Mouse (Mus musculus) urinary bladder, adult 2 months (tissue): ENCODE results near the gene Spire2. TPM values are rescaled to one million over a fixed set of nuclear protein-coding genes. Genes with fewer than 3 reads are reported as not detected.
"Not testable (repeated sequence)": the region's sequence is repeated elsewhere in the genome, so short reads cannot be mapped to it uniquely, and the experiment has no call there.

Source experiments
- DNase-seq: peaks from one replicate; pipeline ENCODE4 v3.0.0; 2022; ENCODE audit warnings: low spot score
- polyA plus RNA-seq: library from polyadenylated mRNA; depleted of rRNA; stranded (reverse); fragments of >200 nt; gene quantifications from 2 replicates; pipeline ENCODE4 v1.2.3, GENCODE M21; 2012; rRNA removed

Spire2 gene
- 4.8 and 5.3 TPM in 2 replicates for polyA plus RNA-seq

DNA sequence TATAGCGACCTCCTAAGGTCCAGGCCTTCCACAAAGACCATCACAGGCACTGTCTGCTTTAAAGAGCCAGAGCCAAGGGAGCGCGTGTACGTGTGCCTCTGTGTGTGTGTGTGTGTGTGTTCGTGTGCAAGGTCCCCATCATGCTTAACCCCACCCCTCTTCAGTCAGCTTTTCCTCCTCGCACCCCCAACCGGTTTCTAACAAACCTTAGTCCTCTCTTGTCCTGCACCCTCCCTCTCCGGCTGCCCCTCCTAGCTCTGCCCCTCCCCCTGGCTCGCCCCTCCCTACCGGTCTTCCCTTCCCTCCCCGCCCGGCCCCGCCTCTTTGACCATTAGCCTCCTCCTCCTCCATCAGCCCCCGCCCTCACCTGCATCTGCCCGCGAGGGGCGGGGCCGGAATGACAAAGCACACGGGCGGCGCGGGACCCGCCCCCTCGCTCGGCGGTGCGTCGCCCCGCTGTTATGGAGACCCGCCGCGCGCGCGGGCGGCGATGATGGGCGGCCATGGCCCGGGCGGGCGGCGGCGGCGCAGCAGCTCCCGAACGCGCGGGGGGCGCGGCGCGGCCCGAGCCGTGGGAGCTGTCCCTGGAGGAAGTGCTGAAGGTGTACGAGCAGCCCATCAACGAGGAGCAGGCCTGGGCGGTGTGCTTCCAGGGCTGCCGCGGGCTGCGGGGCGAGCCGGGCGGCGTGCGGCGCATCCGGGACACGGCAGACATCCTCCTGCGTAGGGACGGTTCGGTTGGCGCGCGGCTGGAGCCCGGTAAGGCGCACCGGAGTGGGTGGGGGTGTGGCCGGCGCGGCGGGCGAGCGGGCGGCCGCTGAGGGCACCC lies at the start of gene Spire2:
Gene Spire2 (plus strand): TSS at position 452 of the 829 bp plus-strand sequence.
- peak; percentile 57 for DNase-seq

DNA sequence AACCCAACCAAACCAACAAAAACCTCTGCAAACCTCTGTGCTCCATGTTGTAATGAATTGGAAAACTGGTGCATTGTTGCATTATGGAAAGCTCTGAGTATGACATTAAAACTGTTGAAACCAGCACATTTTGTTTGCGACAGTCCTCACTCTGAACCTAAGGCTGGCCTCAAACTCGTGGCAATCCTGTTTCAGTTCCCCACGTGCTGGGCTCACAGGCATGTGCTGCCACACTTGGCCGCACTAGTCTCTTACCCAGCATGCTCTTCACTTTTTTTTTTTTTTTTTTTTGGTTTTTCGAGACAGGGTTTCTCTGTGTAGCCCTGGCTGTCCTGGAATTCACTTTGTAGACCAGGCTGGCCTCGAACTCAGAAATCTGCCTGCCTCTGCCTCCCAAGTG lies 49.5 kb upstream of the Spire2 start:
- not testable (repeated sequence) for DNase-seq

DNA sequence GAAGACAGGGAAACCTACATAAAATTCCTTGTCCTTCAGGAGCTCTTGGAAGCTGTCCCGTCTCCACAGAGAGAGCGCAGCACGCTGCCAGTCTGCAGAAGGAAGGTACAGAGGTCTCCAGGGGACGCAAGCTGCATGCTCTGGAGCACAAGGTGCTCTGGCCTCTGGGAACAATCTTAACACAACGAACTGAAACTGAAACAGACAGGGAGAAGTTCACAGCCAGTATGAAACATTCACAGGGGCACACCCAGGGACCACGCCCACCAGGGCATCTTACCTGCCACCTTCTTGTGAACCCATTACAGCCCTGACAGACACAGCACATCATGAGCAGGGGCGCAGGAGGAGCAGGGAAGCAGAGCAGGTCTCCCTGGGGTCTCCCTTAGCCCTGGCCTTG lies 48.5 kb upstream of the Spire2 start:
- no peak for DNase-seq

DNA sequence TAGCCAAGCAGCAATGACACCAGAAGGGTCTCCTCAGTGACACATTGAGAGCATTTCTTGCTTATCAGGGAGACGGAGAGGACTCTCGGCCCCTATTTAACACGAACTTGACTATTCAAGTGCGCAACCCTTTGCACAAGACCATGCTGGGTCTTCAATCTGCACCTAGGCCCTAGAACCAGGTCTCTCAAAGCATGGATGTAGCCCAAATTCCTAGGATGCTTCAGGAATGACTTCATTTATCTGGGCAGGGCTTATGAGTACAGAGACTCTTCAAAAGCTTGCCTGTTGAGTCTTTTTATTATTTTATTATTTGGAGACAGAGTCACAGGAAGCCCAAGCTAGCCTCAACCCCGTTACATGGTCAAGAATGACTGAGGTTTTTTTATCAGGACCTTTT lies 48.0 kb upstream of the Spire2 start:
- DNase-seq, result no peak

DNA sequence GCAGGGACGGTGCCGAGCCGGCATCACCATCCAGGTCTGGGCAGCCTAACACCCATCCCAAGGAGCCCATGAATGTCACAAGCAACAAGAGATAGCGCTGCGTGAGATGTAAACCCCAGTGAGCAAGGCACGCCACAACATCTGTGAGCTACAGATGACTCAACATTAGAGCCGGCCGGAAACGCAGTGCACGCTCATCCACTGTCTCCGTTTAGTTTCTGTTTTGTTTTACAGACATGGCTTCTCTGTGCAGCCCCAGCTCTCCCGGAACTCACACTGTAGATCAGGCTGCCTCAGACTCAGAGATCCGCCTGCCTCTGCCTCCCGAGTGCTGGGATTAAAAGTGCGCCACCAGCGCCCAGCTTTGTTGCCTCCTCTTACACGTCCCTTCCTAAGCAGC lies 45.2 kb upstream of the Spire2 start:
- no peak for DNase-seq

DNA sequence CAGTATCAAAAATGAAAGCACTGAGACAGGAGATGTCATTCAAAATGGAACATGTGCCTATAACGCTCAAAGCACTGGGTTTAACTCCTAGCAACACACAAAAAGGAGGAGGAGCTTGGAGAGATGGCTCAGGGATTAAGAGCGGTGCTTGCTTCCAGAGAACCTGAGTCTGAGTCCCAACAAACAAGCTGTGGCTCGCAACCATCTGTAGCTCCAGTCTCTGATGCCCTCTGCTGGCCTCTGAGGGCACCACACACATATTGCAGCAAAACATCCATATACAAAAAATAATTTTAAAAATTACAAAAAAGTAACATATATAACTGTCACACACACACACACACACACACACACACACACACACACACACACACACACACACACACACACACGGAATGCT lies 42.3 kb upstream of the Spire2 start:
- DNase-seq, result no peak

DNA sequence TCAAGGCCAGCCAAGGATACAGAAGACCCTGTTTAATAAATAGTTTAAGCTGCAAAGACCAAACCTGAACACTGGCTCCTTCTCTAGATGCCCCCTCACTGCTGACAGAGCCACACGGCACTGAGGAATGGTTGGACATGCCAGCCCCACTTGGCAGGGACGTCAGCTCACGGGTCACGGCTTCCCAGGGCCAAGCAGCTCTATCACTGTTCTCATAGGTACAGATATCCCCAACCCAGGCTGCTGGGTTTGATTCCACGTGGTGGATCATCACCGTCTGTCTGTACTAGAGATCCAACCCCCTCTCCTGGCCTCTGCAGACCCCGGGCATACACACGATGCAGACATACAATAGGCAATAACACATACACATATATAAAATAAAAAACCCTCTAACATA lies 41.8 kb upstream of the Spire2 start:
- DNase-seq, result no peak

DNA sequence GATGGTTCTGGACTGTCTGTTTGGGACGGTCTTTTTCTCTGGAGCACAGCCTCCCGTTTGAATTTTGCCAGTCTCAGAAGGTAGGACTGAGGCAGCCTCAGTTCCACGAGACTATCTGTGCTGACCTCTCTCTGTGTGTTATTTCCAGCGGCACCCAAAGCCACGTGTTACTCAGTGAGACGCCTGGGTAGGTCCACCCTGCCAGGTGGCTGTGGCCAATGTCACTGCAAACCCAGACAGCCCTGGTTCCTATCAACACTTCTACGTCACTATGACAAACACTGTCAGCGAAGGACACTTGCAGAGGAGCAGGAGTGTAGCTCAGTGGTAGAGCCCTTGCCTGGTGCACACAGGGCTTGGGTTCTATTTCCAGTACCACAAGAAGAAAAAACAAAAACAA lies 40.8 kb upstream of the Spire2 start:
- DNase-seq, result no peak

DNA sequence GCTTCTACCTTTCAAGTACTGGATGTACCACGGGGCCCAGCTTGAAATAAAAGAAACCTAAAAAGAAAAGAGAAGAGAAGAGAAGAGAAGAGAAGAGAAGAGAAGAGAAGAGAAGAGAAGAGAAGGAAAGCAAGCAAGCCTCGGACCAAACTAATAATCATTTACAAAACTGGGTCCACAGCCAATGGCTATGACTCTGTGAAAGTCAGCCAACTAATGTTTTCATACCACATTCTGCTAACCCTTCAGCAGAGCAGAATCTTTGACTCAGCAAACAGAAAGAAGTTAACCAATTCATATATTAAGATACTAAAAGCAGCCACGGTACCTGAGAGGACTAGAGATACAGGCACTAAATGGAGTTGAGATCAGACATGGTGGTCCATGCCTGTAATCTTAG lies 40.2 kb upstream of the Spire2 start:
- DNase-seq, result no peak

DNA sequence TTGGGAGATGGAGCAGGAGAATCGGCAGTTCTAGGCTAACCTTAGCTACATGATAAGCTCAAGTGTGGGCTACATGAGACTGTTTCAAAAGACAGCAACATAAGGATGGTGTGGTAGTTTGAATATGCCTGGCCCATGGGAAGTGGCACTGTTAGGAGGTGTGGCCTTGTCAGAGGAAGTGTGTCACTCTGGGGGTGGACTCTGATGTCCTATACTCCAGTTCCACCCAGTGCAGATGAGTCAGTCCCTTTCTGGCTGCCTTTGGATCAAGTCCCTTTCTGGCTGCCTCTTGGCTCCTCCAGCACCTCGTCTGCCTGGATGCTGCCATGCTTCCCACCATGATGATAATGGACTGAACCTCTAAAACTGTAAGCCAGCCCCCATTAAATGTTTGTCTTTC lies 39.7 kb upstream of the Spire2 start:
- DNase-seq, result no peak

DNA sequence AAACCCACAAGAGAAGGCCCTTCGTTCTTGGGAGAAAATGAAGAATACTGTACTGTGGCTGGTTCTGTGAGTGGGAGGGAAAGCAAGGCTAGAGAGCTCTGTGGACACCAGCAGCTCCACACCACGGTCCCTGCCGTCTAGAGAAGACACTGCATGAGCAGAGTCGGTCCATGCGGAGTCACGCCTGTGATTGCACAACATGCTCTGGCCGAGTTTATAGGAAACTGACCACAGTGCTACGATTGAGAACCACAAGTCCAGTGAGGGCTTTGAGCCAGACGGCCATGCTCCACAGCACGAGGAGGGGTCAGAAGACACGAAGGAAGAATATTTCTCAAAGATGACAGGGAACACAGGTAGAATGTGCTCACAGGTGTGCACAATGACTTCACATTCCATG lies 34.2 kb upstream of the Spire2 start:
- no peak for DNase-seq

DNA sequence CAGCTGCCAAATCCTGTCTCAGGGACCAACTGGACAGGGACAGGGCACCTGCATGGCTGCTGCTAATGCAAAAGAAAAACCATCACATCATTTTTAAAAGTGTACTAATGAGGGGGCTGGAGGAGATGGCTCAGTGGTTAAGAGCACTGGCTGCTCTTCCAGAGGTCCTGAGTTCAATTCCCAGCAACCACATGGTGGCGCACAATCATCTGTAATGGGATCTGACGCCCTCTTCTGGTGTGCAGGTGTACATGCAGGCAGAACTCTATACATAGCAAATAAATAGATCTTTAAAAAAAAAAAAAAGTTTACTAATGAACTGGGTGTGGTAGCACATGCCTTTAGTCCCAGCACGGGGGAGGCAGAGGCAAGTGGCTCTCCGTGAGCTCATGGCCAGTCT lies 23.8 kb upstream of the Spire2 start:
- DNase-seq, result no peak

DNA sequence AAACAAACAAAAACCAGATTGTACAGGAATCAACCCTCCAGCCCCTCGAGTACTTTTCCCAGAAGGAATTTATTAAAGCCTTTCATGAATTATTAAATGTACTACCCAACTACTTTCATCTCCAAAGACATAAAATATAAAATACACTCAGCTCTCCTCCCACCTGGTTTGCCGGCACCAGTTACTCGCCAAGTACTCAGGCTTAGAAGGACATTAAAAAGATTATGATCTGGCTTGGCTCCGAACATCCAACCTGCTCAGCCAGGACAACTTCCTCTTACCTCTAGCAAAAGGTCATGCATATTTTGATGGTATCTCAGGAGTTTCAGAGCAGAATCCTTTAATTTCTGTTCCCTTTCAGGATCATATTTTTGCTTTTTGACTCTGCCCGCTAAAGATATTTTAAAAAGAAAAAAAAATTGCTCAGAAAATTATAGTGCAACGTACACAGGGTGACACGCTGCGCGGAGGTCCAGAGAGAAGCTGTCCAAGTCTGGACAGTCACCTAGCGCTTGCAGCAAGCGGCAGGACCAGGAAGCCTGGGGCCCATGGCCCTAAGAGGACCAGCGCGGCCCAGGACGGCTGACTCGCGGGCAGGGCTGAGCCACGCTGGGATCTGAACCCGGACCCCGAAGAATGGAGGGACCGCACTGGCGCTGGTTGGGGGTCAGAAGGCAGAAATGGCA lies 14.6 kb upstream of the Spire2 start:
- DNase-seq, result no peak

DNA sequence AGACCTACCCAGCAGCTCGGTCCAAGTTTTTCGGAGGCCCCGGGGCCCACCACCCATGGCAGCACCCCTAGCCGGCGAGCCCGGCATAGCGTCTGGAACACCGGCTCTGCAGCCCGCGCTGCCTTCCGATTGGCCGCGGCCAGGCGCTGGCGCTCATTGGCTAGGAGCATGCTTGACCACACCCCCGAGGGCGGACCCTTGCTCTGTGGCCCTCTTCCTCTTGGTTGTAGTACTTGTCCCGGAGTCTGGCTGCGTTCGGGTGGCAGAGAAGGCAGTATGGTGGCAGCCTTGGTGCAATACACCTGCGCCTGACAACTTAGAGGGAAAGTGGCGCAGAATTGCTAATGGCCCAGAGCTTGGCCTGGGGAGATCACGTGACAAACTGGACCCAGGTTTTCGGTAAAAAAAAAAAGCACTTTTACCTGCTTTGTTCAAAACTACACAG lies 14.0 kb upstream of the Spire2 start, which contains the start of gene Fanca:
Gene Fanca (minus strand): TSS at position 110 of the 445 bp plus-strand sequence.
- DNase-seq, result peak; percentile 78

DNA sequence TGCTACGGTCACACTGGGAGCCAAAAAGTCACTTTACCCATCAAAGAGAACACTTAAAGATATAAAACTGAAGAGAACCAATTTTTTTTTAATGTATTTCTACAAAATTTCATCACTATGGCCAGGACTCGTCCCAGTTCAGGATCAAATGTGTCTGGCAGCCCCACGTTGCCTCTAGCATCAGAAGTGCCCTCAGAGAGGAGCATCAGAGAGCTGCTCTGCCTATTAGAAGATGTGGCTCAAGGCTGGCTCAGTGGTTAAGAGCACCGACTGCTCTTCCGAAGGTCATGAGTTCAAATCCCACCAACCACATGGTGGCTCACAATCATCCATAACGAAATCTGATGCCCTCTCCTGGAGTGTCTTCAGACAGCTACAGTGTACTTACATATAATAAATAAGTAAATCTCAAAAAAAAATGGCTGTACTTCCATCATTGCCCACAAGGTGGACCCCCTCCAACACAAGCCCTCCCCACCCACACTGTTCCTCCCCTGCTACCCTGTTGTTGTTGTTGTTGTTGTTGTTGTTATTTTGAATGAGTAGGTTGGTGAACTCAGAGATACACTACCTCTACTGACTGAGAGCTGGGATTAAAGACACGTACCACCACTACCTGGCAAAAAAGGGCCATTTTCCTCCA lies 12.9 kb upstream of the Spire2 start:
- DNase-seq, result no peak

DNA sequence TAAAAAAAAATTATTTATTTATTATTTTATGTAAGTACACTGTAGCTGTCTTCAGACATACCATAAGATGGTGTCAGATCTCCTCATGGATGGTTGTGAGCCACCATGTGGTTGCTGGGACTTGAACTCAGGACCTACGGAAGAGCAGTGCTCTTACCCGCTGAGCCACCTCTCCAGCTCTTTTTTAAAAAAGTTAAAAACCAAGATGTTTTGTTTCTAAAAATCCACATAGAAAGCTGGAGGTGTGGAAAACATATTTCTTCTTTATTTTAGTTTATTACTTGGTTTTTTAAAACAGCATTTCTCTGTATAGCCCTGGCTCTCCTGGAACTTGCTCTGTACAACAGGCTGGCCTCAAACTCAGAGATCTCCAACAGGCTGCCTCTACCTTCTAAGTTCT lies 4.0 kb upstream of the Spire2 start:
- DNase-seq, result no peak

DNA sequence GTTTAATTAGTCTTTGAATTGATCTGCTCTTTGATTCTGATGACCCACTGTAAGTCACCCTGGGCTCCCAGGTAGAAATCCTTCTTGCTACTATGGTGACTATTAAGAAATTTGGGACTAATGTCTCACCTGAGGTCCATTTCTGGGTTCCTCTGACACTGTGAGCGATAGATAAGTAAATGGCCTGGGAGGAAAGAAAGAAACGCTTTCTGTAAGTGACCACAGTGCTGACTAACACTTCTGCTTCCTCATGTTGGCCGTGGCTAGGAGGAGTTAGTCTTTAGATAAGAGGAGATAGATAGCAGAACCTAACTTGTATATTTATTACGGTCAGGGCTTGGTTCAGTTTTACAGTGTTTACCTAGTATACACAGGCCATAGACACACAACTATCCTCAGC lies 3.2 kb upstream of the Spire2 start:
- no peak for DNase-seq

DNA sequence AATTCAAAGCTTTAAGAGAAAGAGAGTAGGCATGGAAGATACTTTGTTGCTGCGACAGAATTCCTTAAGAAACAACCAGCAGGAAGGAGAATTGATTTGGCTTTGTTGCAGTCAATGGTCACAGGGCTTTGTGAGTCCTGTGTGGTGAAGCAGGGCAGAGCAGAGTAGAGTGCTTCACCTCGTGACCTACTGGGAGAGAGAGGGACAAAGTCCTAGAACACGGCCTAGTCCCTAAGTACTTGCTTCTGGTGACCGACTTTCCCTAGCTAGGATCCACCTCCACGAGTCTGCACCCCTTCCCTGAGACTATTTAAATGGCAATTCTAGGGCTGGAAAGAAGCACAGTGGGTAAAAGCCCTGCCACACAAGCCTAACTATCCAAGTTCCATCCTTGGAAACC lies 2.6 kb upstream of the Spire2 start:
- DNase-seq, result no peak

DNA sequence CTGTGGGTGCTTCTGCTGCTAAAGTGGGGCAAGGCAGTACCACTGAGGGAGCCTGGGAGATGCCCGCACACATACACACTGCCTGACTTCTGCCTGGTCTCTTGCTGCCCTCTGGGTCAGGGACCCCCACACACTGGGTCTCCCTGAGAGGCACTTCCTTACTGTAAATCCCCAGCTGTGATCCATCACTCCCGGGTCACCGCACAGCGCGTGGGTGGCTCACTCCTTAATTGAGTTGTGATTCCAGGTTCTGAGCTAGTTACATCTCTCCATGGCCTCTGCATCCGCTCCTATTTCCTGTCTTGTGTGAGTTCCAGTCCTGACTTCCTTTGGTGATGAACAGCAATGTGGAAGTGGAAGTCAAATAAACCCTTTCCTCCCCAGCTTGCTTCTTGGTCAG lies 1.8 kb upstream of the Spire2 start:
- DNase-seq, result no peak

DNA sequence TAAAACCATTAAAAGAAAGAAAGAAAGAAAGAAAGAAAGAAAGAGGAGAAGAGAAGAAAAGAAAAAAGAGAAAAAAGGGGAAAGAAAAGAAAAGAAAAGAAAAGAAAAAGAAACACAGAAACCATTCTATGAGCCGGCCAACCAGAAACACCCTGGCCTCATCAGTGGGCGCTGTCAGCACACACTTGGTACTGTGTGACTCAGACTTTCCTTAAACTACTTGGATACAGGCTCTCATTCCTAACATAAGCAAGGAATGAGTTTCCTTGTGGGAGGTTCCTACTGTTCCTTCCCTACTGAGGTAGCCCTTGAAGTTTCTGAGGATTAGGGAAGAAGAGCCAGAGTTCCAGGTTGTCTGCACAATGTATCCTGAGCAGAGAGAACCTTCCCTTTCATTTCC lies 1.2 kb upstream of the Spire2 start:
- no peak for DNase-seq

DNA sequence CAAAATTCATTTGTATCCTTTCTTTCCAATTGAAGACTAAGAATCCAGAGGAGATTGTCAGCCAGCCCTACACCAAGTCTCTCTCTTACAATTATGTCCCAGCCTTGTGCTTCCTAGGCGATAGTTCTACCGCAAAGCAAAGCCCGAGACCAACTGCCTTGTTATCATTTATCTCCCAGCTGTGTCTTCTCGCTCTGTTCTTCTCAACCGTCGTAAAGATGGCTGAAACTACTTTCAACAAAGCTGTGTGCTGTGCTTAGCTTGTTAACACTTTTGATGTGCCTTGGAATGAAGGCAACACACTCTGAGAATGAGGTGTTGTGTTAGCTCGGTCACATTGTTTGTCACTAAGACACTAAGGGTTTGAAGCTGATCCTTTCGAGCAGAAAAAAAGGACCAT lies 703 bp upstream of the Spire2 start:
- no peak for DNase-seq

DNA sequence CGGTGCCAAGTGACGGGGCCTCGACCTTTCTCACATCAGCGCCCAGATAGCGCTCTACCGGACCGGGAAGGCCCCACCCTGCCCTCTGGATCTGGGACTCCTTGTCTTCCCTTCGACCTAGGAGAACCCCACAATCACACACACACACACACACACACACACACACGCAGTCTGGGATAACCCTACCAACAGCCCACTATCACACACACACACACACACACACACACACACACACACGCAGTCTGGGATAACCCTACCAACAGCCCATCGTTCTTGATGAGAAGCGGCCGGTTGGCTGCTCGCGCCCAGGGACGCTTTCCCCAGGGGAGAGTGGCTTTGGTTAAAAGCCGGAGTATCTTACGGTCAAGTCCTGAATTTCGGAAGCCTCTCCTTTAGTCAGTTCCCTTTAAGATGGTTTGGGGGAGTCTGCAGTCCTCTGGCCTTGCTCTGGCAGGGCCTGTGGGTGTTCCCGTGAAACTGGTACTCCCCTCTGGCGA lies 626 bp downstream of the Spire2 start:
- no peak for DNase-seq

DNA sequence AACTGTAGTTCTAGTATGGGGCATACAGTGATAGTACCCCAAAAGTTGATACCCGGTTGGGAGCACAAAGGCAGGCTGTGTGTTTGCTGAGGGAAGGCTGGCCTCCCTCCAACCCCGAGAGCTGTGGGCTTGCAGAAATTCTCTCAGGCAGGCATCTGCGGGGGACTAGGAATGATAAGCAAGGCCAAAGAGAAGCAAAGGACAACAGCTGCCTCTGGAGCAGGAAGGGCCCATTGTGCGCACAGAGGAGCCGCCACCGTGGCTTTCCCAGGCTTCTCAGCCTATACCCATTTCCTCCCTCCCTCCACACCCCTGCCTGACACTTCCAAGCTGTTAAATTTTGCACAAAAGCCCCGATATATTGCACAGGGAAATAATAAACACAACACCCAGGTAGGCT lies 1.4 kb downstream of the Spire2 start:
- DNase-seq, result no peak
